Mouse (Mus musculus) embryonic facial prominence, embryonic 10.5 days (tissue): ENCODE results near the gene Rab37. TPM values are rescaled to one million over a fixed set of nuclear protein-coding genes. Genes with fewer than 3 reads are reported as not detected.
A peak's percentile ranks its signal among the peaks of the same experiment; 100 is the strongest.

Source experiments
- DNase-seq: peaks from one replicate; pipeline ENCODE4 v3.0.0-alpha.2; 2017; ENCODE audit warnings: low spot score
- H3K27ac ChIP-seq: fragments of 300-500 bp; sonication (generic); replicated peaks from 2 replicates; pipeline ENCODE4 v1.5.1; 2016; ENCODE audit warnings: mild to moderate bottlenecking
- H3K27me3 ChIP-seq: fragments of 300-500 bp; sonication (generic); replicated peaks from 2 replicates; pipeline ENCODE4 v1.6.1; 2016; ENCODE audit warnings: low read depth, mild to moderate bottlenecking; ENCODE audit not compliant: poor library complexity, severe bottlenecking
- H3K36me3 ChIP-seq: fragments of 300-500 bp; sonication (generic); replicated peaks from 2 replicates; pipeline ENCODE4 v1.6.1; 2016; ENCODE audit warnings: mild to moderate bottlenecking, moderate library complexity
- H3K4me1 ChIP-seq: fragments of 300-500 bp; sonication (generic); 2 replicates; pipeline ENCODE4 v1.6.1; 2016
- H3K4me3 ChIP-seq: fragments of 300-500 bp; sonication (generic); 2 replicates; pipeline ENCODE4 v1.5.1; 2016; ENCODE audit warnings: mild to moderate bottlenecking, moderate library complexity
- H3K9me3 ChIP-seq: fragments of 300-500 bp; sonication (generic); 2 replicates; pipeline ENCODE4 v1.6.1; 2016; ENCODE audit warnings: mild to moderate bottlenecking
- WGBS: fragments of 180-500 bp; shearing (Covaris S2); methylation state at CpG from one replicate; pipeline ENCODE4 v1.1.7; 2016; 5-methylcytosine and 5-hydroxymethylcytosine counted together
- polyA plus RNA-seq: library from polyadenylated mRNA; unstranded; fragments of >200 nt; fragmentation: Nextera tagmentation; extraction: Ambion mirVana; gene quantifications from 2 replicates; pipeline ENCODE4 v1.2.1, GENCODE M21; 2016

The Rab37 gene
- polyA plus RNA-seq, 1 experiment from 2014 or later: 2.2 TPM

DNA sequence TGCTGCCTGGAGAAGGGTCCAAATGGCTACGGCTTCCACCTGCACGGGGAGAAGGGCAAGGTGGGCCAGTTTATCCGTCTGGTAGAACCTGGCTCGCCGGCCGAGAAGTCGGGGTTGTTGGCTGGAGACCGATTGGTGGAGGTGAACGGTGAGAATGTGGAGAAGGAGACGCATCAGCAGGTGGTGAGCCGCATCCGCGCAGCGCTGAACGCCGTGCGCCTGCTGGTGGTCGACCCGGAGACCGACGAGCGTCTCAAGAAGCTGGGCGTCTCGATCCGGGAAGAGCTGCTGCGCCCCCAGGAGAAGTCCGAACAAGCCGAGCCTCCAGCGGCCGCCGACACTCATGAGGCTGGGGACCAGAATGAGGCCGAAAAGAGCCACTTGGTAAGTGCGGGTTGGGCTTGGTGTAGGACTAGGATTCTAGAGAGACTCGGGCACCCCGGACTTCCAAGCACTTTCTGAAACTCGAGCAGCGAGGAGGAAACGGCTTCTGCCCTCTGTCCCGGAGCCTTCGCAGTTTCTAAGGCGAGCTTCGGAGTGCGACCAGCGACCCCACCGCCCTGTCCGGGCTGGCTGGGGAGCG lies 72.4 kb downstream of the Rab37 start:
- peaks cover 90% of the 10 kb centered on the region for H3K27me3 ChIP-seq
- peak overlapping the region; percentile 75 for H3K27ac ChIP-seq
- peak; percentile 73 for DNase-seq
- no peaks in the 10 kb centered on the region for H3K36me3 ChIP-seq
- peaks cover 57% of the 10 kb centered on the region for H3K4me1 ChIP-seq
- 0 out of 2 replicates have a peak, but pooled peaks cover 4% of the 10 kb centered on the region for H3K9me3 ChIP-seq
- H3K4me3 ChIP-seq: peak overlapping the region; percentile 72
- WGBS: under 1% methylated on average over 47 of the region's 47 CpGs

DNA sequence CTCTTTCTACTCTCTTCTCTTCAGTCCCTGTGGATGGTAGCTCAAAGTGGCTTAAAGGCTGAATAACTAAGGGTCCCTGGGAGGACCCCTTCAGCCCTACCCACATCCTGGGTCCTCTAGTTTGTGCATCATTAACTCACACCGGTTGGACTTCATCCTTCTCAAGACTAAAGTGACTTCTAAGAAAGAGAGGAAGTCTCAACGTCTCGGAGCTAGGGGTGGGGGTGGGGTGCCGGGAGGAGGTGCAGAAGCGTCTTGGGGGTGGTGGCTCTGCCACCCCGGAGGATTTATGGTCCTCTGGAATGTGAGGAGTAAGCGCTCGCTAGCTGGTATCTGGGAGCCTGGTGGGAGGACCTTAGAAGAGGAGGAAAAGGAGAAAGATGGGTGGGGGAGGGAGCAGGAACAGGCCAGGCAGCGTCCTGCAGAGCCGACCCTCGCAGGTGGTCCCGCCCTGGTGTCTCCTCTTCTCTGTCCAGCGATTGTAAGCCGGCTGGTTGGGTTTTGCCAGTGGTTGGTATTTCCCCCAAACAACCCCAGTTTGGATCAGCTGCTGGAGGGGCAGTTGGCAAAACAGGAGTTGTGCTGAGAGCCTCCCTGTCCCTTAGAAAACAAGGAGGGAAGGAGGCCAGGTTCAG lies 73.2 kb downstream of the Rab37 start:
- WGBS: under 1% methylated on average over 14 of the region's 14 CpGs
- Histone ChIP-seq H3K27ac (peak overlapping the region; percentile 12), H3K9me3 (no peaks in the 10 kb centered on the region), H3K36me3 (no peaks in the 10 kb centered on the region), H3K4me3 (peak overlapping the region; percentile 72), H3K4me1 (peaks cover 56% of the 10 kb centered on the region), H3K27me3 (peaks cover 95% of the 10 kb centered on the region)
- DNase-seq: no peak

DNA sequence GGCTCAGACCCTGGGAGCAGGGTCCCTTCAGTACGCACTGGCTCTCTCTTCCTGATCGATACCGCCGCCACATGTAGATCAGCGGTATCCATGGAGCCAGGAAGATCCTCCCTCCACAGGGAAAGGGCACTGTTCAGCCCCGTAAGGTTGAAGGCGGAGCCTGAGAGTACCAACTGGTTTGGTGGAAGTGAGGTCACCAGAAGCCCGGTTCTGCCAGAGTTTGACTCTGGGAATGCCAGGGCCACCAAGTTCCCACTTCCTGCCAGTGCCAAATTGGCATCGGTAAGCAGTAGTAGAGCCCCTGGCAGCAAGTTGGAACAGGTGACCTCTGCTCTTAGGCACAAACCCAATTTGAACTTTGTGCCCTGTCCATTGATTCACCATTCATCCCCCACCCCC lies 73.7 kb downstream of the Rab37 start:
- Histone ChIP-seq H3K4me3 (peak overlapping the region; percentile 72), H3K9me3 (no peaks in the 10 kb centered on the region), H3K36me3 (no peaks in the 10 kb centered on the region), H3K4me1 (peaks cover 55% of the 10 kb centered on the region), H3K27ac (peak overlapping the region; percentile 12; the same call in 1 of the 2 replicates), H3K27me3 (peaks cover 90% of the 10 kb centered on the region)
- WGBS: under 1% methylated on average over 9 of the region's 9 CpGs
- DNase-seq: no peak

DNA sequence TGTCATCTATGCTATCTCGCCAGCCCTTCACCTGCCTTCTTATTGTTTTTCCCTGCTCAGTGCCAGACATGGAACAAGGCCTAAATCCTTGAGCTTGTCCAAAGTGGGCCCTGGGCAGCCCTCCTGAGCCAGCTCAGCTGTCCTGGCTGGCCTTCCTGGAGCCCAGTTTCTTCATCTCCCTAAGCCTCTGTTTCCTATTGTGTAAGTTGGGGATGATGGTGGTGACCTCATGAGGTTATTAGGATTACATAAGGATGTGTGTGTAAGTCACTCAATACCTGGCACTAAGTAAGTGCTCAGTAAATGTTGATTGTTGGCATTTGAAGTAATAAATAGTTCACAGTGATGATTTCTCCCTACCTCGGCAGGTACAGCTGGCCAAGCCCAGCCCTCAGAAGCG lies 75.5 kb downstream of the Rab37 start:
- no peaks in the 10 kb centered on the region for H3K36me3 ChIP-seq
- no peaks in the 10 kb centered on the region for H3K9me3 ChIP-seq
- H3K27me3 ChIP-seq: peaks cover 79% of the 10 kb centered on the region
- WGBS: 87% methylated on average over 3 of the region's 3 CpGs
- H3K4me3 ChIP-seq: no peak overlapping the region
- H3K4me1 ChIP-seq: peaks cover 55% of the 10 kb centered on the region
- DNase-seq: no peak
- H3K27ac ChIP-seq: no peak overlapping the region

DNA sequence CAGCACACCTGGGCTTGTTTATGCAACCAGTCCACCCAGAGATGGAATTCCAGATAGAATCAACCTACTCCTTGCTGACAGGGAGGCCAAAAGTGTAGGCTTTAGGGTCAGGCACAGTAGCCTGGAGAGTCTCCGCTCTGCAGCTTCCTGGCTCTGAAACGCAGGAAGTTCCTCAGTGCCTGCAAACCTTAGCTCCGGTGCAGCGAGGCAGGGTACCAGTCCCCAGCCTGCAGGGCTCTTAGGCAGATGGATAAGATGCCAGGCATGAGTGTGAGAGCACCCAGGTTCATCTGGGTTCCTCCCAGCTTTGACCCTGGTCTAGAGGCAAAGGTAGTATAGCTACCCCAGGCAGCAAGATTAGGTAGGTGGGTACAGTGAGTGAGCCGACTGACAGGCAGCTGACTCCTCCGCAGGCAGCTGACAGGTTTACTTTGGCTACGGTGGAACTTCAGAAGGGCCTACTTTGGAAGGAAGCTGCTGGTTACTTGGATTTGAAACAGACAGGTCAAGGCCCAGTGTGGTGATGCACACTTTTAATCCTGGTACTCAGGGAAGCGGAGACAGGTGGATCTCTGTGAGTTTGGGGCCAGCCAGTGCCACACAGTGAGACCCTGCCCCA lies 76.5 kb downstream of the Rab37 start:
- Histone ChIP-seq H3K27me3 (peaks cover 79% of the 10 kb centered on the region), H3K4me3 (no peak overlapping the region), H3K27ac (no peak overlapping the region), H3K9me3 (no peaks in the 10 kb centered on the region), H3K36me3 (no peaks in the 10 kb centered on the region), H3K4me1 (peaks cover 55% of the 10 kb centered on the region)
- WGBS: 76% methylated on average over 8 of the region's 8 CpGs
- no peak for DNase-seq

DNA sequence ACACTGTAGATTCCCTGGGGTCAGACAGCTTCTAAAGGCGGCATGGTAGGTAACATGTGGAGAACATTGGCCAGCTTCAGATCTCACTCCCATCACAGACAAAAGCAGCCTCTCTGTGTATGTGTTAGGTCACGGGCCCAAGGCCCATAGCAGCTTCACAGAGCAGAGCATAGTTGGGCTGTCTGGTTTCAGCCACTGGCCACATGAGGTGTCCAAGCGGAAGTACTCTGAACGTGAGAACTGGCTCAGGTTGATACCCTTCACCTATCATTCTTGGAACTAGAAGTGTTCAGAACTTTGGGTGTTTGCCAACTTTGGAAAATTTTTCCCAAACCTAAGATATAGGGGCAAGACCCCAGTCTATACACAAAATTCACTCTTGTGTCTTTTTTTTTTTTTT lies 78.2 kb downstream of the Rab37 start:
- DNase-seq: no peak
- WGBS: 91% methylated on average over 4 of the region's 4 CpGs
- Histone ChIP-seq H3K27ac (no peak overlapping the region), H3K9me3 (no peaks in the 10 kb centered on the region), H3K36me3 (no peaks in the 10 kb centered on the region), H3K4me1 (peaks cover 56% of the 10 kb centered on the region), H3K4me3 (no peak overlapping the region), H3K27me3 (peaks cover 81% of the 10 kb centered on the region)

DNA sequence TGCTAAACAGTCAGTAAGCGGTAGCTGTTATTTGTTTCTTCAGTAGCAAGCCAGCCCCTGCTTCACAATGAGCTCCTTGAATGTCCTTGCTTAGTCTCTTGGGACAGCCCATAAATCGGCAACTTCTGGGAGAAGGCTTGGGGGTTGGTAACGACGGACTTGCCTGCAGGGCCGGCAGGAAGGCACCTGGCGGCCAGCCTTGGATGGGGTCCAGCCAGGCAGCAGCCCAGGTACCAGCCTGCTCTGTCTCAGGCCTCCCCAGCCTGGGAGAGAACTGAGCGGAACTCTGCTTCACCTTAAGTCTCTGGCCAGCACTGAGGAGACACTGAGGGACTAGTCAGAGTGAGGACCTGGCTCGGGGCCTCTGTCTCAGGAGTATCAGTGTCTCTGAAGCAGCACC lies 79.9 kb downstream of the Rab37 start:
- Histone ChIP-seq H3K9me3 (no peaks in the 10 kb centered on the region), H3K27me3 (peaks cover 80% of the 10 kb centered on the region), H3K4me3 (no peak overlapping the region), H3K36me3 (no peaks in the 10 kb centered on the region), H3K27ac (no peak overlapping the region; the same call in 1 of the 2 replicates), H3K4me1 (peaks cover 61% of the 10 kb centered on the region)
- no peak for DNase-seq
- 39% methylated on average over 8 of the region's 8 CpGs for WGBS

DNA sequence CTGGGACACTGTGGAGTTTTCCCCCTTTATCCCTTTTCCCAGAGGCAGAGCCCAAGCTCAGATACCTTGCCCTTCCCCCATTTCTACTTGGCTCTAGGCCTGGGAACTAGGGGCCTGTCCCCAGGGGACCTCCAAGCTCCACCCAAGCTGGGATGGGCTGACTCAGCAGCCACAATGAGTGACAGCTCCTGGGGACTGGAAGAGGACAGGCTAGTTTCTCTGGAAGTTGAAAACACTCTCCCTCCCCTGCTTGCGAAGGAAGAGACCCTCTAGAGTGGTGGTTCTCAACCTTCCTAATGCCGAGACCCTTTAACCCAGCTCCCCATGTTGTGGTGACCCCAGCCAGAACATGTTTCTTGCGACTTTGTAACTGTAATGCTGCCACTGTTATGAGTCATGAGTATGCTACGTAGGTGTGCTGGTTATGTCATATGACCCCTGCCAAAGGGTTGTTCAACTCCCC lies 81.6 kb downstream of the Rab37 start:
- Histone ChIP-seq H3K27me3 (peaks cover 79% of the 10 kb centered on the region), H3K4me3 (peak overlapping the region; percentile 27; the same call in 1 of the 2 replicates), H3K4me1 (peaks cover 72% of the 10 kb centered on the region), H3K36me3 (no peaks in the 10 kb centered on the region), H3K27ac (peak overlapping the region; percentile 59), H3K9me3 (no peaks in the 10 kb centered on the region)
- no peak for DNase-seq
- WGBS: 13% methylated on average over 4 of the region's 4 CpGs

DNA sequence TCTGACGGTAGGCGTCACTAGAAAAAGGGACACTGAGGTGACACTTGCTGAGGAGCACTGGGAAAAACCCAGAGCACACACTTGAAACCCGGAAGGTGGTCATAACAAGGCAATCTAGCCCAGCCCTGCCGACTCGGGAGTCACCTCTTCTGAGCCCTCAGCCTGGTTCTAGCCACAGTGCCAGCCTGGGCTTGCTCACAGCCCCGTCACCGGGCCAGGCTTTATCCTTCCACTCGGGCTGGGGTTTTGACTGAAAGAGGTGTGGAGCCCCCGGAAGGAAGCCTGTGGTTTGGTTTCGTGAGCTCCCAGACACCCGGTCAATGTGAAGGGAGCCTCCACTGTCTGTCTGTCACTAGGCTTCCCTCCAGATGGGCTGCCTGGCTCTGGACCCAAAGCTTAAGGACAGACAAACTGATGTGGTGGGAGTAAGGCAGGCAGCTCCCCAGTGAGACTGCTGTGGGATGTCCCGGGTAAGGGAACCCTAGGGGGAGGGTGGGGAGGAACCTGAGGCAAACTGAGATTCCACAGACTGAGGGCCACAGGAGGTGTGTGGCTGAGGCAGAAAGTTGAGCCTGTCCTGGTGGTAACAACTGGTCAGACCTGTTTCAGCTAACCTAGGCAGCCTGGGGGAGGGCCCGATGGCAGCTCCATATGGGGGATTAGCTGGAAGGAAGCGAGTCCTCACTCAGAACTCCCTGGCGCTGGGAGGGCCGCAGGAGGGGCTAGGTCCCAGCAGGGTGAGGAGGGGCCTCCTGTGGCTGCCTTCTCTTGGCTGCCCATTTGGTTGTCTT lies 82.5 kb downstream of the Rab37 start:
- H3K27ac ChIP-seq: peak overlapping the region; percentile 54
- peak overlapping the region; percentile 8 for H3K4me3 ChIP-seq
- peaks cover 78% of the 10 kb centered on the region for H3K4me1 ChIP-seq
- peak; percentile 71 for DNase-seq
- 7% methylated on average over 16 of the region's 16 CpGs for WGBS
- H3K9me3 ChIP-seq: no peaks in the 10 kb centered on the region
- H3K36me3 ChIP-seq: no peaks in the 10 kb centered on the region
- H3K27me3 ChIP-seq: peaks cover 71% of the 10 kb centered on the region

DNA sequence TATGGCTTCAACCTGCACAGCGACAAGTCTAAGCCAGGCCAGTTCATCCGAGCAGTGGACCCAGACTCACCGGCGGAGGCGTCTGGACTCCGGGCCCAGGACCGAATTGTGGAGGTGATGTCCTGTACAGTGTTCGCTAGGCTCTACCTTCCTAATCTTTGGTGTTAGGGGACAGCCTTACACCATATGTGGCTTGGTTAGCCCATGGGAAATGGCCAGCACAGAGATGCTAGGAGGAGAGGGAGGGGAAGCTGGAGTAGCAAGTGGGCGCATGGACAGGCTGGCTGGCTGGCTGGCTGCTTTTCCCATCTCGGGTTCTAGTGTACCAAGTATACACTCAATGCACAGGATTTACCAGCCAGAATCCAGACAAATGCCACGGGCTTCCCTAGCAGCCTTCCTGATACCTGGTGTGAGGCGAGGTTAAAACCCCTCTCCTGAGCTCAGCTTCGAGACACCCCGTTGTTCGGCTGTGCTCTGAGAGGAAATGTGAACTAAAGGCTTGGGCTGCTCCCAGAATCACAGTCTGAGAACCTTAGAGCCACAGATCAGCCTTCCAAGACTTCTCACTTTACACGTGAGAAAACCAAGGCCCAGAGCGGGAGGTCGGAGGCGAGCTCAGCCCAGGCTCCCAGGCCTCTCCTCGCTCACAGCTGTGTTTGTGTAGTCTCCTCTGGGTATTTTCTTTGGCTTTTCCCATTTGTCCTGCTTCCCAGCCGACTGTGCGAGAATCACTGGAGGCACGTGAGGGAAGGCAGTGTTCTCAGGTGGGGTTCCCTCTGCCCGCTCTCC lies 85.4 kb downstream of the Rab37 start:
- H3K4me1 ChIP-seq: peaks cover 77% of the 10 kb centered on the region
- peak overlapping the region; percentile 33; the same call in 1 of the 2 replicates for H3K4me3 ChIP-seq
- H3K9me3 ChIP-seq: no peaks in the 10 kb centered on the region
- 60% methylated on average over 24 of the region's 24 CpGs for WGBS
- peaks cover 63% of the 10 kb centered on the region for H3K27me3 ChIP-seq
- H3K27ac ChIP-seq: peak overlapping the region; percentile 77
- DNase-seq: no peak
- peaks cover 14% of the 10 kb centered on the region for H3K36me3 ChIP-seq

DNA sequence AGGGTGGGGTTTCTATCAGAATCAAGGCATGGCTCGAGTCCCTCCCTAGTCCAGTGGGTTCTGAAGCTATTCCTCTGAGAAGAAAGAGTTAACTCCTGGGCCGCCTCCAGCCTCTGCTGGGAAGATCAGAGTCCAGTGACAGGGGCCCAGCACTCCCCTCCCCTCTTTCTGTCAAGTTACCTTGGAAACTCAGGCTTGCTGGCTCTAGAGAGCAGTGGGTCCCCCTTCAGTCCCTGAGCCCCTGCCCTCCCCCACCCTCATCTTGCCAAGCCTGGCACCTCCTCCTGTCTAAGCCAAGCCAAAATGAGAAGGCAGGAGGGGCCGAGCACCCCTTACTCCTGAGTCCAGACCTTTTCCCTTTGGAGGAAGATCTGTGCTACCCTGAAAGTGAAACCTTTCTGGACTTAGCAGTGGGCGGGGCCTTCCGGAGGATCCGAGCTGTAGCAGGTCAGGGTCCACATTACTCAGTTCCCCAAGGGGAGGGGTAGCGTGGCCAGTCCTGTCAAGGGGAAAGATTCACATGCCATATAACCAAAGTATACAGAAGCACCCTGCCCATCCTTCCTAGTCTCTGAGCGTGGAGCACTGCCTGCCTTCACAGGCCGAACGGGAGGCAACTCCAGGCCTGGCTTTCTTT lies 86.4 kb downstream of the Rab37 start:
- Histone ChIP-seq H3K9me3 (no peaks in the 10 kb centered on the region), H3K4me1 (peaks cover 70% of the 10 kb centered on the region), H3K4me3 (peak overlapping the region; percentile 33), H3K27ac (peak overlapping the region; percentile 77), H3K27me3 (peaks cover 53% of the 10 kb centered on the region), H3K36me3 (peaks cover 15% of the 10 kb centered on the region)
- no peak for DNase-seq
- WGBS: 36% methylated on average over 10 of the region's 10 CpGs
